9 mouse cellular contexts compared by ENCODE assay signal in the genomic region with DNA sequence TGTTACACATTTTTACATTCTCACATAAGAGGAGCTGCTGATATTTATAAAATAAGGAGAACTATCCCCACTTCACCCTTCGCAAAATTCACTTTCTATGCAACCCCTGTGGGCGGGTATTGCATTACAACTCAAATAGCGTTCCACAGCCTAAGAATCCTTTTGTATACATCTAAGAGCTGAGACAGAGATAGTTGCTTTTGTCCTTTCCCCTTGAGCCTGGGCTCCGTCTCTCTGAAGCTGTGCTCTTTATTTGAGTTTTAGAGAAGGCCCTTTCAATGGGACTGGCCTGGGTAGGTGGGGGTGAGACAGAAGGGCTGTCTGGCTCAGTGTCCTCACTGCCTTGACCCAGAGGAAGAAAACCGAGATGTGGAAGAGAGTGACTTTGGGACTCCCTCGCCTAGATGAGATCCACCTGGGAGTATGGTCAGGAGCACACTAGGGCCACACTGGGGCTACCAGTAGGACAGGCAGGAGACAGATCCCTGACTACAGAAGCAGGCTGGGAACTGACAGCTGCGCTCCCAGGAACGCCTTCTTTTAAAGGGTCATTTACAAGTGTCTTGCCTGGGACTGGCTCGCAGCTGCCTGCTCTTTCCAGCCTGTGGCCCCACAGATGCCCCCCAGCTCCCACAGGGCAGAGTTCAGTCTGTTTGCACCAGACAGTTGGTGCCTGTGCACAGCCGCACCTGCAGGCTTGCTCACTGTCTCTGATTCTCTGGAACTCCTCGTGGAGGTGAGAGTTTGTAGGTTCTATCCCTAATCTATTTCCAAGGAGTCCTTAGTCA.
DNase-seq lines count a peak whose midpoint lies in the region; ATAC-seq and TF ChIP-seq lines count a peak whose summit lies in the region.
"Had no signal": no experiment of that assay in that cellular context is flagged by ENCODE, and none has a peak within 500 bp of the region (broad histone marks: within the 10 kb centered on the region; RNA-seq: fewer than 3 reads in every experiment).

No protein-coding gene starts in this region.

- peak; percentile 35 for TF ChIP-seq CTCF in layer of hippocampus, adult 2 months (conservative IDR thresholded peaks at IDR 0.05)

- H3K9me3 ChIP-seq in hindbrain, embryonic 11.5 days (ENCODE audit: control insufficient read depth, low read length): no peaks in the 10 kb centered on the region
- H3K9me3 ChIP-seq in limb, embryonic 13.5 days: no peaks in the 10 kb centered on the region

- DNase-seq in layer of hippocampus, adult 2 months (ENCODE audit: low spot score in 2 of 2): no peak
- DNase-seq in layer of hippocampus, adult 18-20 months (ENCODE audit: low spot score in 2 of 2): no peak
- DNase-seq in hindbrain, embryonic 11.5 days (ENCODE audit: low spot score): peak; percentile 77
- peak; percentile 64 for DNase-seq in retina, postnatal 1 day
- no peak for DNase-seq in gastrocnemius, postnatal 4 days (ENCODE audit: low spot score in 2 of 2)
- no peak for DNase-seq in spleen, postnatal 4 days (ENCODE audit: low spot score in 2 of 2)
- no peak for DNase-seq in gastrocnemius, adult 18-20 months (ENCODE audit: low spot score)

- no peaks in the 10 kb centered on the region for H3K36me3 ChIP-seq in hindbrain, embryonic 11.5 days (ENCODE audit: control insufficient read depth, insufficient read depth, low read length)
- no peaks in the 10 kb centered on the region for H3K36me3 ChIP-seq in limb, embryonic 13.5 days
- H3K36me3 ChIP-seq: G1E had no signal

- H3K4me2 ChIP-seq in hindbrain, embryonic 11.5 days (replicated peaks; ENCODE audit: low read depth, low read length): peak overlapping the region; percentile 57
- peak overlapping the region; percentile 75 for H3K4me2 ChIP-seq in limb, embryonic 13.5 days (replicated peaks)

- peak overlapping the region; percentile 79 for H3K9ac ChIP-seq in hindbrain, embryonic 11.5 days (ENCODE audit: low read depth, low read length)
- H3K9ac ChIP-seq in limb, embryonic 13.5 days: 0 out of 2 replicates have a peak overlapping the region, but pooled peaks have one; percentile 62

- peak overlapping the region; percentile 49 for H3K4me3 ChIP-seq in layer of hippocampus, adult 2 months
- H3K4me3 ChIP-seq in hindbrain, embryonic 11.5 days (ENCODE audit: low read depth, low read length): peak overlapping the region; percentile 28
- peak overlapping the region; percentile 42 for H3K4me3 ChIP-seq in limb, embryonic 13.5 days

- H3K4me1 ChIP-seq in hindbrain, embryonic 11.5 days (replicated peaks; ENCODE audit: control insufficient read depth, insufficient read depth, low read length): peaks cover 7% of the 10 kb centered on the region
- H3K4me1 ChIP-seq in limb, embryonic 13.5 days: peaks cover 12% of the 10 kb centered on the region

- H3K27me3 ChIP-seq in hindbrain, embryonic 11.5 days (ENCODE audit: control insufficient read depth, insufficient read depth, low read length): no peaks in the 10 kb centered on the region
- H3K27me3 ChIP-seq in limb, embryonic 13.5 days: peaks cover 27% of the 10 kb centered on the region

- 5% methylated on average over 11 of the region's 11 CpGs for WGBS in hindbrain, embryonic 11.5 days
- 22% methylated on average over 11 of the region's 11 CpGs for WGBS in limb, embryonic 13.5 days

- peak; percentile 92 for ATAC-seq in hindbrain, embryonic 11.5 days (ENCODE audit: low FRiP score)
- ATAC-seq in limb, embryonic 13.5 days (ENCODE audit: low FRiP score, low read depth): peak; percentile 59

- H3K27ac ChIP-seq in layer of hippocampus, adult 2 months: peak overlapping the region; percentile 56; the same call in 1 of the 2 replicates
- peak overlapping the region; percentile 97 for H3K27ac ChIP-seq in hindbrain, embryonic 11.5 days (ENCODE audit: low read depth, low read length)
- no peak overlapping the region for H3K27ac ChIP-seq in limb, embryonic 13.5 days

Comparison
In these comparisons a context has a peak if more than half of its experiments do, and no peak if none do; other contexts are left out.
1. DNase-seq: peak in hindbrain, embryonic 11.5 days (single experiment) and retina, postnatal 1 day (single experiment); none in layer of hippocampus, adult 2 months (0 of 2), layer of hippocampus, adult 18-20 months (0 of 2), gastrocnemius, postnatal 4 days (0 of 2), spleen, postnatal 4 days (0 of 2) and gastrocnemius, adult 18-20 months (single experiment).
2. Peak in every context shown above with its lines, with median percentiles within 50 percentile points of each other: H3K4me3 ChIP-seq.